In the genomic region with DNA sequence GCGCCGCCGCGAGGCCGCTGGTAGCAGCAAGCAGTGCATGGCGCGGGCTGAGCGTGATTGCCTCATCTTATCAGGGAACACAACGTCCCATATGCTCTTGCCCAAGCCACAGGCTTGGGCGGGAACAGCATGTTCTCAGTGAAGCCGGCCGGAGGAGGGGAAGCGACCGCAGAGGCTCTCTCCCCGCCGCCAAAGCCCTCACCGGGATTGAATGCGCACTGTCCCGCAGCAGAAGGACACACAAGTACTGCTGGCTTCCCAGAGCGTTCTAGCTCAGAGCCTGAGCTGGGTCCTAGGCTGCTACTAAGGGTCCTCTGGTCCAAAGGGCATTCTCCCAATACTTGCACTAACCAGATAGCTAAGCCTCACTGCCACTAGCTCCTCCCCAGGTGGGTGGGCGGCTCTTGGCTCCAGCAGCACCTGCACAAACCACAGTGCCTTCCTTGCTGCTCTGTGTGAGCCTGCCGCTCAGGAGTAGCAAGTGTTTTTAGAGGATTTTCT, we compare ENCODE assay signal across 1 mouse cellular context.
A peak's percentile ranks its signal among the peaks of the same experiment; 100 is the strongest.
TF ChIP-seq lines count a peak whose summit lies in the region.

No protein-coding gene starts in this region.

TF ChIP-seq in CH12.LX, 34 proteins besides CTCF, POLR2A, EP300 and RAD21 (continued from another document):
- TF ChIP-seq RCOR1 (conservative IDR thresholded peaks at IDR 0.05; ENCODE audit: low read depth, low read length) (0 out of 2 replicates have a peak, but pooled peaks have one; percentile 35), MXI1 (IDR thresholded peaks at IDR 0.05; ENCODE audit: low read depth, low read length) (peak; percentile 81), ZMIZ1 (IDR thresholded peaks at IDR 0.05; ENCODE audit: low read depth, low read length) (0 out of 2 replicates have a peak, but pooled peaks have one; percentile 48), MYC (IDR thresholded peaks at IDR 0.05; ENCODE audit: low read depth, low read length) (peak; percentile 62; the same call in 1 of the 2 replicates), ETS1 (conservative IDR thresholded peaks at IDR 0.05; ENCODE audit: low read depth, low read length) (peak; percentile 32), TCF12 (IDR thresholded peaks at IDR 0.05; ENCODE audit: low read depth, low read length) (peak; percentile 35; the same call in 1 of the 2 replicates), NELFE (IDR thresholded peaks at IDR 0.05; ENCODE audit: low read depth, low read length) (peak; percentile 50), JUND (conservative IDR thresholded peaks at IDR 0.05; ENCODE audit: low read depth, low read length) (no peak), POLR2AphosphoS2 (IDR thresholded peaks at IDR 0.05; ENCODE audit: low read depth, low read length) (no peak)
